Mouse (Mus musculus) hindbrain, embryonic 14.5 days (tissue): ENCODE data around the gene Olfr1411. TPM values are rescaled to one million over a fixed set of nuclear protein-coding genes. Genes with fewer than 3 reads are reported as not detected.

Experiments used
- ATAC-seq: fragments of 200-750 bp; cut with Nextera tagmentation; 2 replicates; pipeline ENCODE4 v1.8.0; 2017; ENCODE audit warnings: moderate number of reproducible peaks, mild to moderate bottlenecking, moderate TSS enrichment, moderate library complexity; ENCODE audit not compliant: low FRiP score
- DNase-seq: peaks from one replicate; pipeline ENCODE4 v3.0.0-alpha.2; 2015; ENCODE audit warnings: low spot score
- H3K27ac ChIP-seq: fragments of 300-500 bp; sonication (generic); 2 replicates; pipeline ENCODE4 v1.5.1; 2014; ENCODE audit warnings: mild to moderate bottlenecking, moderate library complexity
- H3K27me3 ChIP-seq: fragments of 300-500 bp; sonication (generic); 2 replicates; pipeline ENCODE4 v1.6.1; 2014; ENCODE audit warnings: mild to moderate bottlenecking, low read length, mixed read lengths; ENCODE audit not compliant: control insufficient read depth, insufficient read depth
- H3K36me3 ChIP-seq: fragments of 300-500 bp; sonication (generic); replicated peaks from 2 replicates; pipeline ENCODE4 v1.6.1; 2014; ENCODE audit not compliant: control insufficient read depth, insufficient read depth
- H3K4me1 ChIP-seq: fragments of 300-500 bp; sonication (generic); replicated peaks from 2 replicates; pipeline ENCODE4 v1.6.1; 2014; ENCODE audit warnings: antibody characterized with exemption, low read length, mixed read lengths; ENCODE audit not compliant: control insufficient read depth, insufficient read depth
- H3K4me2 ChIP-seq: fragments of 300-500 bp; sonication (generic); replicated peaks from 2 replicates; pipeline ENCODE4 v1.6.1; 2014; ENCODE audit warnings: mild to moderate bottlenecking, moderate library complexity
- H3K4me3 ChIP-seq: fragments of 300-500 bp; sonication (generic); replicated peaks from 2 replicates; pipeline ENCODE4 v1.5.1; 2014; ENCODE audit warnings: mild to moderate bottlenecking, low read length
- H3K9ac ChIP-seq: fragments of 300-500 bp; sonication (generic); 2 replicates; pipeline ENCODE4 v1.6.1; 2014
- H3K9me3 ChIP-seq: fragments of 300-500 bp; sonication (generic); 2 replicates; pipeline ENCODE4 v1.6.1; 2016; ENCODE audit warnings: low read length; ENCODE audit not compliant: control insufficient read depth
- WGBS: fragments of 180-500 bp; shearing (Covaris S2); extraction: QIAGEN DNeasy Blood & Tissue Kit; methylation state at CpG from one replicate; pipeline ENCODE4 v1.1.7; 2014; 5-methylcytosine and 5-hydroxymethylcytosine counted together
- polyA plus RNA-seq: library from polyadenylated mRNA; unstranded; fragments of >200 nt; fragmentation: Nextera tagmentation; extraction: Ambion mirVana; gene quantifications from 2 replicates; pipeline ENCODE4 v1.2.1, GENCODE M21; 2014

Gene Olfr1411
- polyA plus RNA-seq, 1 experiment from 2014 or later: not detected

DNA sequence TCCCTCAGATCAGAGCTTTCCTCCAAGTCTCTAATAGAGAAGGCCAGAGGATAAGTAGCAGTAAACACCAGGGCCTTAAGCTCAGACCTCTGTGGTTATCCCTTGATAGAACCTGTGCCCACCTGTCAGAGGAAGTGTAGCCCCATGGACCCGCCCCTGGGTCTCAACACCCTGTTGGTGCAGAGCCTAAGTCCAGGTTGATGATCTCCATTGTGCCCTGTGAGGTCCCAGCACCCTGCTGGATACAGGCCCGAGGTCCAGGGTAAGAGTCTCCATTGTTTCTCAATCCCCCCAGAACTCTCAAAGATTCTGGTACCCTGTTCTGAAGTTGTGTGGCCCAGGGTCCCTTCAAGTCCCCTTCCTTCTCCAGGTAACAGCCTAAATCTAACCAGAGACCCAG is 51.9 kb downstream of the Olfr1411 start:
- ATAC-seq (no peak), DNase-seq (no peak)

DNA sequence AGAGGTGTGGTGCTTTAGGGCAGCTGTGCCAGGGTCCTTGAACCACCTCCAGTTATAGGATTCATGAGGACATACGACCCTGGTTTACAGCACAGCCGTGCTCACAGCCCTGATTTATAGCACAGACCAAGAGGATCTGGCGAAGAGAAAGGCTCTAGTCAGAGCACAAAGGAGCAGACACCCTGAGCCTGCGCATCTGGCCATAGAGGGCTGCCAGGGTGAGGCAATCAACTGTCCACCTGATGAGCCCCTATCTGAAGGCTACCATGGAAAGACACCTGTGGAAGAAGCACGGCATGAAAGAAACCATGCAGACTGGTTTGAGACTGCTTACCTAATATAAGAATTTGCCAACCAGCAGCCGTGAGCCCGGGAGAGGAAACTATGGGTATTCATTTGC is 52.4 kb downstream of the Olfr1411 start:
- Histone ChIP-seq H3K4me3 (no peak overlapping the region), H3K36me3 (no peaks in the 10 kb centered on the region), H3K27ac (no peak overlapping the region), H3K4me1 (peaks cover 6% of the 10 kb centered on the region; the same call in 1 of the 2 replicates), H3K9ac (no peak overlapping the region), H3K9me3 (no peaks in the 10 kb centered on the region), H3K27me3 (no peaks in the 10 kb centered on the region), H3K4me2 (no peak overlapping the region)
- no peak for ATAC-seq
- no peak for DNase-seq
- WGBS: 80% methylated on average over 7 of the region's 7 CpGs

More for the DNA sequence above, 51.9 kb downstream of the Olfr1411 start:
- Histone ChIP-seq H3K27ac (no peak overlapping the region), H3K4me3 (no peak overlapping the region), H3K27me3 (no peaks in the 10 kb centered on the region), H3K9ac (no peak overlapping the region), H3K4me2 (no peak overlapping the region), H3K4me1 (peaks cover 7% of the 10 kb centered on the region), H3K9me3 (no peaks in the 10 kb centered on the region), H3K36me3 (no peaks in the 10 kb centered on the region)
- WGBS: 52% methylated on average over 2 of the region's 2 CpGs

DNA sequence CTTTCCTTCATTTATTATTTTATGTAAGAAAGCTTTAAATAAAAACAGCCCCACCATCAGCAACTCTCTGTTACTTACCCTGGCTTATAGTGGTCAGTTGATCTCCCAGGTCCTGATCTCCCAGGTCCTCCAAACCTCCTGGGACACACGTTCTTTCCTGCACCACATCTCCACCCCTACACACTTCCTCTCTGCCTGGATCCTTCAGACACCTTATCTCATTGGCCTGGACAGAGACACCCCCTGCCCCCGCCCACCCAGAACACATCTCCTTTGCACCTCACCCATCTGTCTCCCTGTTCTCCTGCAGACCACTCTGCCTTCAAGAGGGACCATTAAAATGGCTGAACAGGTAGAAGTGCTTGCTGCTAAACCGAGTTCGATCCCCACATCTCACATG is 52.8 kb downstream of the Olfr1411 start:
- Histone ChIP-seq H3K9me3 (no peaks in the 10 kb centered on the region), H3K4me3 (no peak overlapping the region), H3K27me3 (no peaks in the 10 kb centered on the region), H3K27ac (no peak overlapping the region), H3K36me3 (no peaks in the 10 kb centered on the region), H3K9ac (no peak overlapping the region), H3K4me1 (peaks cover 6% of the 10 kb centered on the region; the same call in 1 of the 2 replicates), H3K4me2 (no peak overlapping the region)
- 75% methylated on average over 4 of the region's 4 CpGs for WGBS
- DNase-seq: no peak
- ATAC-seq: no peak

Other genes starting within 250 kb of the Olfr1411 start
- gene Ndufa10, start 120.6 kb upstream of the Olfr1411 start, polyA plus RNA-seq: 291 and 311 TPM in 2 replicates
- gene Olfr1416, start 109.3 kb upstream of the Olfr1411 start, polyA plus RNA-seq: not detected in 2 replicates
- gene Olfr1415, start 98.3 kb upstream of the Olfr1411 start, polyA plus RNA-seq: not detected in 2 replicates
- gene Olfr1414, start 75.8 kb upstream of the Olfr1411 start, polyA plus RNA-seq: not detected in 2 replicates
- gene Olfr1413, start 23.1 kb upstream of the Olfr1411 start, polyA plus RNA-seq: not detected in 2 replicates
- gene Olfr1412, start 8.6 kb upstream of the Olfr1411 start, polyA plus RNA-seq: not detected in 2 replicates
- gene Olfr1410, start 11.4 kb downstream of the Olfr1411 start, polyA plus RNA-seq: not detected in 2 replicates
- gene Olfr12, start 23.4 kb downstream of the Olfr1411 start, polyA plus RNA-seq: not detected in 2 replicates
- 553 and 683 TPM in 2 replicates for gene Cops9, start 47.6 kb downstream of the Olfr1411 start, polyA plus RNA-seq
- gene Otos, start 54.4 kb downstream of the Olfr1411 start, polyA plus RNA-seq: 0.31 TPM in 1 of 2 replicates, not detected in the other
- gene Gpc1, start 237.2 kb downstream of the Olfr1411 start, polyA plus RNA-seq: 64.0 and 66.1 TPM in 2 replicates